Mouse (Mus musculus): ENCODE data around the gene Cdsn.
"Not testable (repeated sequence)": the region's sequence is repeated elsewhere in the genome, so short reads cannot be mapped to it uniquely, and the experiment has no call there.

Cdsn gene

GRCm38 (mm10) chr17:35551881-35552414 lies at the start of gene Cdsn:
Gene Cdsn (plus strand): TSS chr17:35552128.
- DNase-seq (ENCODE audit: low spot score in 2 of 2) = no peak

- DNase-seq (ENCODE audit: low spot score in 2 of 2) = no peak
Observed at GRCm38 (mm10) chr17:35502226-35502625, 49.7 kb upstream of the Cdsn start.

- DNase-seq (ENCODE audit: low spot score in 2 of 2) = no peak
Observed at GRCm38 (mm10) chr17:35502762-35503161, 49.2 kb upstream of the Cdsn start.

- DNase-seq (ENCODE audit: low spot score in 2 of 2) = no peak
Observed at GRCm38 (mm10) chr17:35503849-35504248, 48.1 kb upstream of the Cdsn start.

GRCm38 (mm10) chr17:35504628-35505481 lies 47.1 kb upstream of the Cdsn start:
- no peak for DNase-seq (ENCODE audit: low spot score in 2 of 2)

- DNase-seq (ENCODE audit: low spot score in 2 of 2) = no peak
Observed at GRCm38 (mm10) chr17:35505776-35506175, 46.2 kb upstream of the Cdsn start, which contains the start of gene Pou5f1. Gene Pou5f1 (plus strand): TSS chr17:35506018.

- no peak for DNase-seq (ENCODE audit: low spot score in 2 of 2)
Observed at GRCm38 (mm10) chr17:35506881-35507280, 45.0 kb upstream of the Cdsn start.

GRCm38 (mm10) chr17:35507556-35508260 lies 44.2 kb upstream of the Cdsn start:
- DNase-seq (ENCODE audit: low spot score in 2 of 2) = no peak

GRCm38 (mm10) chr17:35508279-35508678 lies 43.6 kb upstream of the Cdsn start:
- not testable (repeated sequence) for DNase-seq (ENCODE audit: low spot score in 2 of 2)

GRCm38 (mm10) chr17:35509284-35509683 lies 42.6 kb upstream of the Cdsn start:
- DNase-seq (ENCODE audit: low spot score in 2 of 2) = no peak

- no peak for DNase-seq (ENCODE audit: low spot score in 2 of 2)
Observed at GRCm38 (mm10) chr17:35512916-35513626, 38.9 kb upstream of the Cdsn start.

GRCm38 (mm10) chr17:35513886-35514285 lies 38.0 kb upstream of the Cdsn start:
- DNase-seq (ENCODE audit: low spot score in 2 of 2) = peak; percentile 45 to 61

GRCm38 (mm10) chr17:35514756-35515155 lies 37.2 kb upstream of the Cdsn start:
- no peak for DNase-seq (ENCODE audit: low spot score in 2 of 2)

GRCm38 (mm10) chr17:35515911-35516640 lies 35.9 kb upstream of the Cdsn start:
- no peak for DNase-seq (ENCODE audit: low spot score in 2 of 2)

- peak; percentile 86 to 91 for DNase-seq (ENCODE audit: low spot score in 2 of 2)
Observed at GRCm38 (mm10) chr17:35516652-35517500, 35.1 kb upstream of the Cdsn start, which contains the start of the genes Tcf19 and Cchcr1. Gene Tcf19 (minus strand): TSS chr17:35516824. Gene Cchcr1 (plus strand): TSS chr17:35517100.

GRCm38 (mm10) chr17:35517526-35517925 lies 34.4 kb upstream of the Cdsn start:
- no peak for DNase-seq (ENCODE audit: low spot score in 2 of 2)

- no peak for DNase-seq (ENCODE audit: low spot score in 2 of 2)
Observed at GRCm38 (mm10) chr17:35524354-35524753, 27.6 kb upstream of the Cdsn start.

GRCm38 (mm10) chr17:35526644-35527043 lies 25.3 kb upstream of the Cdsn start:
- DNase-seq (ENCODE audit: low spot score in 2 of 2) = no peak

GRCm38 (mm10) chr17:35532360-35532759 lies 19.6 kb upstream of the Cdsn start:
- no peak for DNase-seq (ENCODE audit: low spot score in 2 of 2)

- no peak for DNase-seq (ENCODE audit: low spot score in 2 of 2)
Observed at GRCm38 (mm10) chr17:35532901-35533300, 19.0 kb upstream of the Cdsn start, which contains the start of gene Psors1c2. Gene Psors1c2 (plus strand): TSS chr17:35533201.

Data from frontal cortex, postnatal 25 days (tissue).